In the genomic region with DNA sequence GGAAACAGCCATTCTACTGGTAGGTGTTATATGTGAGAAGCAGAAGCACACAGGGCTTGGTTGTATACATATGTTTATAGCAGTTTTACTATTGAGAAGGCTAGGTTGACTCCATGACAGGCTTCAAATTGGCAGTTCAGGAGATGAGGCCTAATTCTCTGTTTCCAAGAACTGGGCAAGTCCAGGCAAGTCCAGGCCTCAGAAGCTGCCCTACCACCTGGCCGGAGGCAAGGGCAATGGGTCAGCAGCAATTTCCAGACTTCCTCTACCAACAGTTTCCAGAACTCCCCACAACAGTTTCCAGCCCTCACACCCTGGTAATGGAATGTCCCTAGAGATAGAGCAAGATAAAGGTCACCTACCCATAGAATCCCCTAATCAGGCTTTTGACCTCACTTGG, we compare ENCODE assay signal across 23 mouse cellular contexts. TPM values are rescaled to one million over a fixed set of nuclear protein-coding genes. Genes with fewer than 3 reads are reported as not detected.
A peak's percentile ranks its signal among the peaks of the same experiment; 100 is the strongest.
DNase-seq lines count a peak whose midpoint lies in the region; ATAC-seq and TF ChIP-seq lines count a peak whose summit lies in the region.
"Had no signal": no experiment of that assay in that cellular context is flagged by ENCODE, and none has a peak within 500 bp of the region (broad histone marks: within the 10 kb centered on the region; RNA-seq: fewer than 3 reads in every experiment).

No protein-coding gene starts in this region.

- H3K27me3 ChIP-seq in forebrain, embryonic 11.5 days (ENCODE audit: control insufficient read depth, insufficient read depth, low read length), result no peaks in the 10 kb centered on the region
- no peaks in the 10 kb centered on the region for H3K27me3 ChIP-seq in forebrain, embryonic 10.5 days (ENCODE audit: poor library complexity, severe bottlenecking)
- no peaks in the 10 kb centered on the region for H3K27me3 ChIP-seq in heart, embryonic 11.5 days (ENCODE audit: control insufficient read depth, insufficient read depth, low read length)
- no peaks in the 10 kb centered on the region for H3K27me3 ChIP-seq in CH12.LX (replicated peaks)
- no peaks in the 10 kb centered on the region for H3K27me3 ChIP-seq in ES-Bruce4 (ENCODE audit: control insufficient read depth, insufficient read depth, low read length, poor library complexity, severe bottlenecking)
- H3K27me3 ChIP-seq: Patski had no signal

- no peak overlapping the region for H3K4me3 ChIP-seq in forebrain, embryonic 11.5 days (ENCODE audit: low read depth, low read length)
- no peak overlapping the region for H3K4me3 ChIP-seq in forebrain, embryonic 10.5 days
- no peak overlapping the region for H3K4me3 ChIP-seq in heart, embryonic 11.5 days (ENCODE audit: low read depth, low read length)
- H3K4me3 ChIP-seq in CH12.LX (replicated peaks in 1 of 3; ENCODE audit: low read depth in 2 of 3, low read length in 2 of 3, poor library complexity in 1 of 3) (no peak overlapping the region), ES-Bruce4 (ENCODE audit: low read depth, low read length) (no peak overlapping the region)

- dilution Hi-C loops in CH12.LX (cut with MboI; ENCODE audit: extremely low pct_ligation_motif_present, extremely low pct_unique_long_range_greater_than_20kb, low sequenced_read_pairs), result no loop called here

- no peak for ATAC-seq in forebrain, embryonic 11.5 days (replicated peaks; ENCODE audit: low FRiP score)
- ATAC-seq in heart, embryonic 11.5 days (replicated peaks; ENCODE audit: insufficient number of reproducible peaks, low FRiP score, low TSS enrichment), result no peak
- ATAC-seq: activated CD4-positive, CD25-positive, alpha-beta regulatory T cell, adult 4 months; CD4-positive, CD25-positive, alpha-beta regulatory T cell, adult 4 months; Patski had no signal

- in situ Hi-C loops in CH12.LX (cut with MboI; ENCODE audit: low pct_ligation_motif_present, low pct_unique_long_range_greater_than_20kb, low sequenced_read_pairs), result loop anchor here (5.0 to 10.0 kb wide), 2 partner anchors 108 to 205 kb away; no protein-coding TSS in a partner anchor

- TF ChIP-seq EP300 in CH12.LX (IDR thresholded peaks at IDR 0.05; ENCODE audit: low read length), result peak; percentile 38; the same call in 1 of the 2 replicates
- TF ChIP-seq EP300 in ES-Bruce4 (IDR thresholded peaks at IDR 0.05; ENCODE audit: insufficient read depth, low read depth, low read length), result peak; percentile 86

- TF ChIP-seq POLR2A in CH12.LX (IDR thresholded peaks at IDR 0.05; ENCODE audit: low read depth, low read length), result no peak
- no peak for TF ChIP-seq POLR2A in ES-Bruce4 (IDR thresholded peaks at IDR 0.05; ENCODE audit: insufficient read depth, low read length)

- no peak overlapping the region for H3K9ac ChIP-seq in forebrain, embryonic 11.5 days (ENCODE audit: low read length)
- H3K9ac ChIP-seq in heart, embryonic 11.5 days (ENCODE audit: low read depth, low read length), result no peak overlapping the region
- H3K9ac ChIP-seq in CH12.LX (ENCODE audit: insufficient read depth, low read depth) (no peak overlapping the region), ES-Bruce4 (ENCODE audit: low read depth, poor library complexity, severe bottlenecking) (no peak overlapping the region)

- TF ChIP-seq CTCF in CH12.LX (conservative IDR thresholded peaks at IDR 0.05 in 1 of 2, IDR thresholded peaks at IDR 0.05 in 1 of 2; ENCODE audit: low read depth in 2 of 2, low read length in 2 of 2), result no peak
- TF ChIP-seq CTCF in ES-Bruce4 (IDR thresholded peaks at IDR 0.05; ENCODE audit: low read depth, low read length), result no peak

- peaks cover 2% of the 10 kb centered on the region; the same call in 1 of the 2 replicates for H3K4me1 ChIP-seq in forebrain, embryonic 11.5 days (replicated peaks; ENCODE audit: control insufficient read depth, insufficient read depth, low read length)
- peaks cover 28% of the 10 kb centered on the region for H3K4me1 ChIP-seq in forebrain, embryonic 10.5 days
- peaks cover 10% of the 10 kb centered on the region for H3K4me1 ChIP-seq in heart, embryonic 11.5 days (ENCODE audit: control insufficient read depth, insufficient read depth, low read length)
- peaks cover 13 to 48% of the 10 kb centered on the region in 2 experiments for H3K4me1 ChIP-seq in CH12.LX (ENCODE audit: control insufficient read depth in 1 of 2, insufficient read depth in 2 of 2)
- H3K4me1 ChIP-seq in ES-Bruce4 (ENCODE audit: control insufficient read depth, insufficient read depth, low read length), result no peaks in the 10 kb centered on the region

- no peak overlapping the region for H3K27ac ChIP-seq in forebrain, embryonic 11.5 days (ENCODE audit: low read depth, low read length)
- H3K27ac ChIP-seq in forebrain, embryonic 10.5 days, result no peak overlapping the region
- H3K27ac ChIP-seq in heart, embryonic 11.5 days (ENCODE audit: low read depth, low read length), result no peak overlapping the region
- H3K27ac ChIP-seq in CH12.LX (ENCODE audit: insufficient read depth, low read depth) (no peak overlapping the region), ES-Bruce4 (ENCODE audit: insufficient read depth, low read length) (peak overlapping the region; percentile 64)

- no peaks in the 10 kb centered on the region for H3K36me3 ChIP-seq in forebrain, embryonic 11.5 days (ENCODE audit: control insufficient read depth, insufficient read depth, low read length)
- H3K36me3 ChIP-seq in forebrain, embryonic 10.5 days (replicated peaks), result peaks cover 6% of the 10 kb centered on the region
- no peaks in the 10 kb centered on the region for H3K36me3 ChIP-seq in heart, embryonic 11.5 days (ENCODE audit: control insufficient read depth, insufficient read depth, low read length)
- H3K36me3 ChIP-seq in CH12.LX (replicated peaks in 1 of 2; ENCODE audit: control insufficient read depth in 1 of 2, insufficient read depth in 1 of 2, low read length in 1 of 2), result peaks cover 0 to 2% of the 10 kb centered on the region in 2 experiments
- H3K36me3 ChIP-seq in ES-Bruce4 (ENCODE audit: control insufficient read depth, insufficient read depth, low read length, poor library complexity, severe bottlenecking), result no peaks in the 10 kb centered on the region

- DNase-seq in forebrain, embryonic 11.5 days (ENCODE audit: low spot score), result peak; percentile 19
- no peak for DNase-seq in forebrain, embryonic 10.5 days (ENCODE audit: extremely low spot score, low spot score)
- DNase-seq in heart, adult 11 months, result peak; percentile 79
- DNase-seq in CH12.LX (ENCODE audit: extremely low read depth), result no peak
- no peak for DNase-seq in gastrocnemius, postnatal 10 days
- DNase-seq in kidney, adult 11 months, result no peak
- DNase-seq: adrenal gland, adult 2 months; adrenal gland, adult 8-10 months; adrenal gland, postnatal 10 days; adrenal gland, postnatal 14 days; adrenal gland, postnatal 25 days; adrenal gland, postnatal 36 days; B cell, adult 2 months; cerebellum, adult 11 months; cerebellum, adult 11-12 months; cerebellum, adult 18-20 months; cerebellum, adult 2 months had no signal

- no peaks in the 10 kb centered on the region for H3K9me3 ChIP-seq in forebrain, embryonic 11.5 days (ENCODE audit: control insufficient read depth, low read length)
- H3K9me3 ChIP-seq in forebrain, embryonic 10.5 days, result peaks cover 3% of the 10 kb centered on the region; the same call in 1 of the 2 replicates
- no peaks in the 10 kb centered on the region for H3K9me3 ChIP-seq in heart, embryonic 11.5 days (replicated peaks; ENCODE audit: control insufficient read depth, low read length)
- H3K9me3 ChIP-seq in CH12.LX (replicated peaks; ENCODE audit: low read length) (peaks cover 4% of the 10 kb centered on the region), ES-Bruce4 (replicated peaks; ENCODE audit: control insufficient read depth, insufficient read depth, low read length, poor library complexity, severe bottlenecking) (0 out of 2 replicates have a peak, but pooled peaks cover under 1% of the 10 kb centered on the region)
- H3K9me3 ChIP-seq: G1E had no signal

- no peak for TF ChIP-seq RAD21 in CH12.LX (IDR thresholded peaks at IDR 0.05; ENCODE audit: low read depth, low read length)

- WGBS in forebrain, embryonic 11.5 days, result 95% methylated on average over 1 of the region's 1 CpGs
- WGBS in forebrain, embryonic 10.5 days, result 95% methylated on average over 1 of the region's 1 CpGs
- WGBS in heart, embryonic 11.5 days (ENCODE audit: insufficient replicate concordance), result 95% methylated on average over 1 of the region's 1 CpGs

- H3K79me2 ChIP-seq in CH12.LX (replicated peaks; ENCODE audit: control insufficient read depth, extremely low read depth, insufficient read depth, poor library complexity, severe bottlenecking), result peaks cover 15% of the 10 kb centered on the region

- no peak overlapping the region for H3K4me2 ChIP-seq in forebrain, embryonic 11.5 days (ENCODE audit: low read depth, low read length, severe bottlenecking)
- no peak overlapping the region for H3K4me2 ChIP-seq in heart, embryonic 11.5 days
- no peak overlapping the region for H3K4me2 ChIP-seq in CH12.LX (ENCODE audit: insufficient read depth, low read depth, poor library complexity, severe bottlenecking)

TF ChIP-seq in CH12.LX, 34 proteins besides CTCF, POLR2A, EP300 and RAD21:
- TF ChIP-seq JUN (IDR thresholded peaks at IDR 0.05; ENCODE audit: insufficient read depth, low read depth, low read length) (no peak), CHD1 (IDR thresholded peaks at IDR 0.05; ENCODE audit: low read depth, low read length) (peak; percentile 96)

RNA-seq across cellular contexts. Expression of a gene that starts 2.8 kb away (rescaled TPM):
- polyA plus RNA-seq in forebrain, embryonic 11.5 days (2014; fragmentation: Nextera tagmentation; extraction: Ambion mirVana), result 114 and 123 TPM in 2 replicates
- polyA plus RNA-seq in forebrain, embryonic 10.5 days (2016; fragmentation: Nextera tagmentation; extraction: Ambion mirVana), result 129 and 133 TPM in 2 replicates
- 59.0 and 66.1 TPM in 2 replicates for polyA plus RNA-seq in heart, embryonic 11.5 days (2014; fragmentation: Nextera tagmentation; extraction: Ambion mirVana)
- total RNA-seq in CH12.LX (2012; rRNA removed) (198 and 234 TPM in 2 replicates), CH12.LX (2014; rRNA removed) (179 and 194 TPM in 2 replicates)
- polyA plus RNA-seq in CH12.LX (2012; ENCODE audit: insufficient read length, low read depth) (83.2 and 120 TPM in 2 replicates), ES-Bruce4 (2011; ENCODE audit: insufficient read depth, insufficient read length, low read depth, missing spikeins) (29.2 and 39.1 TPM in 2 replicates)
- 10 to 100 TPM; 32.2 to 33.2 TPM for total RNA-seq in gastrocnemius, postnatal 10 days (2021)

RNA-seq across cellular contexts. Expression of a gene that starts 29.7 kb away (rescaled TPM):
- polyA plus RNA-seq in forebrain, embryonic 11.5 days (2014; fragmentation: Nextera tagmentation; extraction: Ambion mirVana), result 232 and 287 TPM in 2 replicates
- polyA plus RNA-seq in forebrain, embryonic 10.5 days (2016; fragmentation: Nextera tagmentation; extraction: Ambion mirVana), result 137 and 151 TPM in 2 replicates
- polyA plus RNA-seq in heart, embryonic 11.5 days (2014; fragmentation: Nextera tagmentation; extraction: Ambion mirVana), result 25.2 and 35.0 TPM in 2 replicates
- total RNA-seq in CH12.LX (2012; rRNA removed) (22.6 and 33.6 TPM in 2 replicates), CH12.LX (2014; rRNA removed) (34.8 and 38.4 TPM in 2 replicates)
- polyA plus RNA-seq in CH12.LX (2012; ENCODE audit: insufficient read length, low read depth) (46.2 and 49.8 TPM in 2 replicates), ES-Bruce4 (2011; ENCODE audit: insufficient read depth, insufficient read length, low read depth, missing spikeins) (229 and 267 TPM in 2 replicates)
- 10 to 100 TPM; 17.1 to 20.5 TPM for total RNA-seq in gastrocnemius, postnatal 10 days (2021)

Comparison
In these comparisons a context has a peak if more than half of its experiments do, and no peak if none do; other contexts are left out.
1. DNase-seq: peak in forebrain, embryonic 11.5 days (single experiment) and heart, adult 11 months (single experiment); none in forebrain, embryonic 10.5 days (single experiment), CH12.LX (single experiment), gastrocnemius, postnatal 10 days (single experiment) and kidney, adult 11 months (single experiment).